Mouse (Mus musculus) urinary bladder, postnatal 25 days (tissue): ENCODE data around the gene Pex13.

ENCODE experiments used
- DNase-seq: peaks from one replicate; pipeline ENCODE4 v3.0.0; 2022; ENCODE audit warnings: low spot score

Gene Pex13

GRCm38 (mm10) chr11:23665798-23666501 lies at the start of gene Pex13:
Pex13 (minus strand) TSS chr11:23665959.
- DNase-seq = peak; percentile 86

DNA sequence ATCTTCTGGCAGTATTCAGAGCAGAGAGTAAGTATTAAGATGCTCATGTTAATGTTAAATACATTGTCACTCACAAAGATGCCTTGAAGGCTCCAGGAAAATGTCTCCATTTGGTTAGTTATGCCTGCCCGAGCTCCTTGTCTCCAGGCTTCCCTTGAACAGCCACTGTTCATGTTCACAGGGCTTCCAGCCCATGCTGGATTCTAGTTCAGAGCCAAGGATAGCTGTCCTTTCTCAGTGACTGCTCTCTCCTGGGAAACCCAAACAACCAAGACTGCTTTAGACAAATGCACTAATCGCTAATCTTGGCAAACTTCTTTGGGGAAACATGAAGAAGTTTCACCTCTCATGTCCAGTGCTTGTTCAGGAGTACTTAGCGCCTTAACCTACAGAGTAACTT lies 46.5 kb upstream of the Pex13 start:
- DNase-seq = no peak

DNA sequence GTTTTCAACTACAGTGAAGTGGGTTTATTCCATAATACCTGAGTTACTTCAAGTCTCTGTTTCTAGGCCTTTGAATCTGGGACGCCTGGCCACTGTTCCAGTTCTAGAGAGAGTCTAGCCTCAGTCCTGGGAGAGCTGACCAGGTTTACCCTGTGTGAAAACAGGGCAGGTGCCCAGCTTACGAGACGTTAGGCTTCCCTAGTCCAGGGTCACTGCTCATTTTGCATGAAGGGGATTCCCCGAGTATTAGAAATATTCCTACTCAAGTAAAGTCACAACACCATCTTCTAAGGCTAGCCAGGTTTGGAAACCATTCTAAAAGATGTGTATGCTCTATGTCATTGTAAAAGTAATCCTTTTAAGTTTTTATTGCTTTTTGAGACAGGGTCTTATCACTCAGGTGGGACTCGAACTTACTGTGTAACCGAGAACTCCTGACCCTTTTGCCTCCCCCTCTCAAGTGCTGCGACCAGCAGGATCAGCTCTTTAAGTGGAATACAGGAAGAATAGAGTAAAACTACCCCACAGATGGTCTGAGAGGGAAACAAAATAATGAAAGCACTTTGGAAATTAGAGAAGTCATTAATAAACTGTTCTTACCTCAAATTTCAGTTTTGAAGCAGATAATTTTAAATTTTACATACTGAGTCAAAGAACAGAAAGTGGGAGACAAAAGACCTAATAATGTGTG lies 39.0 kb upstream of the Pex13 start:
- no peak for DNase-seq

- DNase-seq = no peak
These were observed 36.1 kb upstream of the Pex13 start for GRCm38 (mm10) chr11:23701831-23702230.

- no peak for DNase-seq
These were observed 33.8 kb upstream of the Pex13 start for GRCm38 (mm10) chr11:23699414-23700095.

GRCm38 (mm10) chr11:23698526-23698925 lies 32.8 kb upstream of the Pex13 start:
- DNase-seq = no peak

- no peak for DNase-seq
These were observed 30.1 kb upstream of the Pex13 start for GRCm38 (mm10) chr11:23695847-23696246.

GRCm38 (mm10) chr11:23693286-23693685 lies 27.5 kb upstream of the Pex13 start:
- no peak for DNase-seq

- DNase-seq = no peak
These were observed 22.3 kb upstream of the Pex13 start for GRCm38 (mm10) chr11:23688060-23688459.

DNA sequence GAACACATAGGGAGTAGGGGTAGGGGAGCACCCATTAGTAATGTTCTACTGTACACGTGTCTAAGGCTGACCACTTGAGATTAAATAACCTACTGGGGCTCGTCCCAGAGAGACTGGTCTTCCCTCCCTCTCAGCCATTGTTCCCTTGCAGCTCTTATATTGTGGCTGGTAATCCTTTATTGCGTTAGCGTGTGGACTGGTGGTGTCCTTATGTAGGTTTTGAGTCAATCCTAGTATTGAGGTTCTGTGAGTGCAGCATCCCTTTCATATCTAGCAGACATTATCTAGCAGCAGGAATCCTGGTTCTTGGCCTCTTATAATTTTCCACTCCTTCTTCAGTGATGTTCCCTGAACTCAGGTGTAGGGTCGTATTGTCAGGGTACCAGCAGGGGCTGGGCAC lies 20.9 kb upstream of the Pex13 start:
- DNase-seq = no peak

- DNase-seq = no peak
These were observed 16.8 kb upstream of the Pex13 start for GRCm38 (mm10) chr11:23682561-23682960.

DNA sequence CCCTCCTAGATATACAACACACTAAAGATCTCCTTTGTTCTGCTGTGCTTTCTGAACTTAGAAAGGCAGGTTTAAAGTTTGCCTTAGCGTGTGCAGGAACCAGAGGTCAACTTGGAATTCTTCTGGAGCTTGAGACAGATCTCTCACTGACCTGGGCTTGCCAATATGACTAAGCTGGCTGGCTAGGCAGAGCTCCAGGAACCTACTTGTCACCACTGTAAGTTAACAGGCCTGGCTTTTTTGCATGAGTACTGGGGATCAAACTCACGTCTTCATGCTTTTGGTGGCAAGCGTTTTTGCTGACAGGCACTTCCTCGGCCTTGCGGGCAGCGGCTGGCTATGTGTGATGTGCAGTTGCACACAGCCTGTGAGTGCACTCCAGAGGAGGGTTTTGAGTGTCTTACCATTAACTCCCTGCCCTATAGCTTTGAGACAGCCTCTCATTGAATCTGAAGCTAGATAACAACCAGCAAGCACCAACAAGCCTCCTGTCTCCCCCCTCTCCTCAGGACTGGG lies 14.7 kb upstream of the Pex13 start:
- no peak for DNase-seq

GRCm38 (mm10) chr11:23679044-23679642 lies 13.4 kb upstream of the Pex13 start:
- peak; percentile 56 for DNase-seq

GRCm38 (mm10) chr11:23676100-23676499 lies 10.3 kb upstream of the Pex13 start:
- DNase-seq = no peak

DNA sequence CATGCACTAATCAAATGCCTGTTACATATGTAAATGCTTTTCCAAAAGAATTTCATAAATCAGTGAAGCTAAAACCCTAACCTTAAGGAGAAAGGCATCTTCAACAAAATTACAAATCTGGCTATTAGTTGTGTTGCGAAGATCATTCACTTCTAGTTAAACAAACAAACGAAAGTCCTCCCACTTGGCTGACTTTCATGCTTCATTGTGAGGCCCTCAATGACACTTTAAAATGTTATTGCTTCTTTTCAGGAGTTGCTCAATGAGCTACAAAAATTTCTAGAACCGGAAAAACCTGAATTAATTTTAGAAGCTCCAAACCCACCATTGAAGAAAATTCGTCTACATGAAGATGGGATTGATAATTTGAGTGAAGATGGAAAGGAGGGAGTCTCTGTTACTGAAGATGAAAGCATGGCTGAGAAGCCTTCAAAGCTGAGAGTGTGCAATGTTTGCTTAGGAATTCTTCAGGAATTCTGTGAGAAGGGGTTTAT lies 6.5 kb upstream of the Pex13 start:
- DNase-seq = no peak

DNA sequence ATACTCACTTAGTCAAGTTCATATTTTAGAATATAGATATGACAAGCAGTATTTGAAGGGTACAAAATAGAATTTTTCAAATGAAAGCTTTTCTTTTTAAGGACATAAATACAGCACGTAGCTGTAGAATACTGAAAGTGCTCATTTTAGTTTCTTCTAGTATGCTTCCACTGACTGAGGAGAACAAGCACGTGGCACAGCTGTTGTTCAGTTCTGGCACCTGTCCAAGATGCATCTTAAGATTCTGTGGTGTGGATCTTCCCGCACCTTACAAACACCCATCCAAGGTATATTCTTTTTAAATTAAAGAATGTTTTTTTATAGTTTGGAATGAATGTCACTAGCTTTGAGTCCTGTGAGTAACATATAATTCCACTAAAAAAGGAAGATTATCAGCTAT lies 1.4 kb upstream of the Pex13 start:
- no peak for DNase-seq

DNA sequence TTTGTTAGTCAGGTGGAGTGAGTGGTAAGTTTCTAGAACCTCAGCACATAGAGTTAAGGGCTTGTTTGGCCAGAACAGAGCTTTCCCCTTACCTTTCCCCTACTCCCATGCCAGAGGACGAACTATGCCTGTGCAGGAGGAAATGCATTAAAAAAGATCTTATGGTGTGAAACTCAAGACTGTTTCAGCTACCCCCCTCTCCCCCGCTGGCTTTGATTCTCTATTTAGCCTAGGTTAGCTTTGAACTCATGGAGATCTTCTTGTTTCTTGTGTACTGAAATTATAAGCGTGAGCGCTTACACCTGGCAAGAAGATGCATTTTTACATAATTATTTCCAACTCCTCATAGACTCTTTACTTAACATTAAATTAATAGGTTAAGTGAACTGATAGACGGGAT lies 767 bp upstream of the Pex13 start:
- DNase-seq = no peak

DNA sequence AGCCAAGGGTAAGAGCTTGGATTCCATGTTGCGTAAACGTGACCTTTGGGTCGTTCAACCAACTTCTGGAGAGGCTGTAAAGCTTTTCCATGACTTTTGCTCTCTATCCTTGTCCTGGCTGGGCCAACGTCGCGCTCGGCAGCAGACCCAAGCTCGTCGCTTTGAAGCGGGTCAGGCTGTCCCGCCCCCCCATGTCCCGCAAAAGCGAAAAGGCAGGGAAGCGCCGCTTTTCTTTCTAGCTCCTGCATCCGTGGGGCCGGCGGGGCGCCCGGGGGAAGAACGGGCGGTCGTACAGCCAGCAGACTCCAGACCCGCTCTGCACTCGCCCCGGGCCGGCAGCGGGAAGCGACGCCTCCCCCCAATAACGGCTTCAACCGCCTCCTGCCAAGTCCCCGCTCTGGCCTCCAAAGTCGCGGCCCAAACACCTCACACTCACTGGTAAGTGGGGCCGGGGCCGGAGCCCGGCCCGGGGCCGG lies 410 bp downstream of the Pex13 start, which contains the start of gene Pus10:
Gene Pus10, plus strand, starts transcription at position 364 of the 476 bp plus-strand sequence.
- no peak for DNase-seq

- DNase-seq = no peak
These were observed 1.5 kb downstream of the Pex13 start for GRCm38 (mm10) chr11:23664232-23664631.

- no peak for DNase-seq
These were observed 8.0 kb downstream of the Pex13 start for GRCm38 (mm10) chr11:23657791-23658190.

DNA sequence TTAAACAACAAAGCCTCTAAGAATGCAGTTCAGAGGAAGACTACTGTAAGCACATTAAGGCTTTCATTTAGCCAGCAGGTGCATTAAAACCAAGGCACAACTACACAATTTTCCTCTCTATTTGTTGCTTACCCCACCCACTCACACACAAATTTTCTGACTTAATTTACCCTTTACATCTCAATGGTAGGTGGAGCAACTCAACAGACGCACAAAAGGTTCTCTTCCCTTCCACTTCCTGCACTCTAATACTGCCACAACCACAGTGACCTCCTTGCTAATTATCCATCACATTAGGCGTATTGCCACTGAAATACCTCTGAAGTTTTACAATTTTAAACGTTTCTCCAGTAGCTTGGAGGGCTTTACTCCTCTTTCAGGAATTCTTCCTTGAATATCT lies 12.1 kb downstream of the Pex13 start:
- no peak for DNase-seq

GRCm38 (mm10) chr11:23647835-23648234 lies 17.9 kb downstream of the Pex13 start:
- no peak for DNase-seq
